Mouse (Mus musculus) lung, embryonic 14.5 days (tissue): ENCODE results near the gene Nicn1. TPM values are rescaled to one million over a fixed set of nuclear protein-coding genes. Genes with fewer than 3 reads are reported as not detected.

Source experiments
- ATAC-seq: fragments of 200-750 bp; cut with Nextera tagmentation; 2 replicates; pipeline ENCODE4 v1.8.0; 2017; ENCODE audit warnings: mild to moderate bottlenecking, moderate TSS enrichment, moderate library complexity; ENCODE audit not compliant: insufficient read depth
- DNase-seq: peaks from one replicate; pipeline ENCODE4 v3.0.0-alpha.2; 2015
- H3K27ac ChIP-seq: fragments of 300-500 bp; sonication (generic); 2 replicates; pipeline ENCODE4 v1.5.1; 2014; ENCODE audit warnings: low read depth, mild to moderate bottlenecking, moderate library complexity
- H3K27me3 ChIP-seq: fragments of 300-500 bp; sonication (generic); 2 replicates; pipeline ENCODE4 v1.6.1; 2014; ENCODE audit warnings: low read length, control low read depth; ENCODE audit not compliant: insufficient read depth
- H3K36me3 ChIP-seq: fragments of 300-500 bp; sonication (generic); 2 replicates; pipeline ENCODE4 v1.6.1; 2014; ENCODE audit warnings: control low read depth; ENCODE audit not compliant: insufficient read depth
- H3K4me1 ChIP-seq: fragments of 300-500 bp; sonication (generic); 2 replicates; pipeline ENCODE4 v1.6.1; 2014; ENCODE audit warnings: antibody characterized with exemption, control low read depth; ENCODE audit not compliant: insufficient read depth
- H3K4me2 ChIP-seq: fragments of 300-500 bp; sonication (generic); 2 replicates; pipeline ENCODE4 v1.6.1; 2014; ENCODE audit warnings: mild to moderate bottlenecking
- H3K4me3 ChIP-seq: fragments of 300-500 bp; sonication (generic); 2 replicates; pipeline ENCODE4 v1.5.1; 2014; ENCODE audit warnings: low read depth, low read length
- H3K9ac ChIP-seq: fragments of 300-500 bp; sonication (generic); 2 replicates; pipeline ENCODE4 v1.6.1; 2014
- H3K9me3 ChIP-seq: fragments of 300-500 bp; sonication (generic); 2 replicates; pipeline ENCODE4 v1.6.1; 2016; ENCODE audit warnings: low read depth, low read length, control low read depth
- CTCF ChIP-seq: IDR thresholded peaks from 2 replicates; pipeline ENCODE4 v1.5.1; 2016; ENCODE audit warnings: antibody characterized with exemption, low read depth
- WGBS: fragments of 180-500 bp; shearing (Covaris S2); extraction: QIAGEN DNeasy Blood & Tissue Kit; methylation state at CpG from one replicate; pipeline ENCODE4 v1.1.7; 2014; 5-methylcytosine and 5-hydroxymethylcytosine counted together
- polyA plus RNA-seq: library from polyadenylated mRNA; unstranded; fragments of >200 nt; fragmentation: Nextera tagmentation; extraction: Ambion mirVana; gene quantifications from 2 replicates; pipeline ENCODE4 v1.2.1, GENCODE M21; 2014

Nicn1 gene
- polyA plus RNA-seq, 1 experiment from 2014 or later, result 33.1 TPM

DNA sequence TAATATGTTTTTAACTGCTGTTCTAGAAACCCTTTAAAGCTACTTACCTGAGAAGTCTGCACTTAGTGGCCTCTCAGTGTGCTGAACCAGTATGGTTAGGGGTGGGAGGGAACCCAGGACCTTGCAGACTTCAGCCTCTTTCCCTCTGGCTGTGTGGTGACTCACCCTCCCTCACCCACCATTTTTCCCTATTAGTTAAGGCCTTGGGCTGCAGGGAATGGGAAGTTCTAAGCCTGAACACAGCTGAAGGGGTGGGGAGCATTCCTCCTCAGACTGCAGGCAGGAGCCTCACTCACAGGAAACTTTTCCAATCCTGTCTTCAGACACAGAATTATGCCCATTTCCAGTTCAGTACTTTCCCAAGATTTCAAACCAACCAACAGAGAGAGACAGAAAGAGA lies 51.6 kb downstream of the Nicn1 start:
- peak overlapping the region; percentile 65 for H3K27ac ChIP-seq
- H3K27me3 ChIP-seq, result no peaks in the 10 kb centered on the region
- ATAC-seq (no peak), DNase-seq (no peak)
- no peak for TF ChIP-seq CTCF
- peak overlapping the region; percentile 85; the same call in 1 of the 2 replicates for H3K4me2 ChIP-seq
- H3K9me3 ChIP-seq, result no peaks in the 10 kb centered on the region
- peaks cover 3% of the 10 kb centered on the region for H3K4me1 ChIP-seq
- no peak overlapping the region for H3K4me3 ChIP-seq
- H3K36me3 ChIP-seq, result peaks cover 14% of the 10 kb centered on the region
- peak overlapping the region; percentile 13; the same call in 1 of the 2 replicates for H3K9ac ChIP-seq

DNA sequence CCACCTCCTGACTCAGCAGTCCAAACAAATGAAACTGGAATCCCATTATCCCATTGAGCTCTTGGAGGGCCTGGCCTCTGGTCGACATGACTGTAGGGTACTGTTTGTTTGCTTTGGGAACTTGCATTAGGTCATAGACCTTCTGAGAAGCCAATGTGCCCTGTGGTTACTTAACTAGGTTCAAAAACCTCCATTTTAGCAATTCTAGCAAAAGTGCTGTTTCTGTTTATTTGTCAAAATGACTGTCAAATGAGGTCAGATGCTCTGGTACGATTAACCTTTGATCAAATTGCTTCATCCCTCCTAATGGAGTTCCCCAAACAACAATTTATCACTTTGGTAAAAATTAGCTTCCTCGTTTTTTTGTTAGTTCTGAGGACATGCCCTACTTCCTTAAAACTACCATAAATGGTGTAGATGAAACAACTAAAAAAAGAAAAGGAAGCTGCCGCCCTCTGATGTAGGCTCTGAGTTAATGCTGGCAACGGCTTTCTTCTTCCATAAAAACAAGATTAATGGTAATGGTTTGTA lies 52.1 kb downstream of the Nicn1 start:
- DNase-seq (peak; percentile 20), ATAC-seq (no peak)
- Histone ChIP-seq H3K4me1 (peaks cover 3% of the 10 kb centered on the region), H3K9me3 (no peaks in the 10 kb centered on the region), H3K27ac (peak overlapping the region; percentile 54; the same call in 1 of the 2 replicates), H3K36me3 (peaks cover 14% of the 10 kb centered on the region), H3K4me3 (no peak overlapping the region), H3K27me3 (no peaks in the 10 kb centered on the region), H3K9ac (no peak overlapping the region), H3K4me2 (0 out of 2 replicates have a peak overlapping the region, but pooled peaks have one; percentile 85)
- WGBS, result 23% methylated on average over 5 of the region's 5 CpGs
- TF ChIP-seq CTCF, result no peak

DNA sequence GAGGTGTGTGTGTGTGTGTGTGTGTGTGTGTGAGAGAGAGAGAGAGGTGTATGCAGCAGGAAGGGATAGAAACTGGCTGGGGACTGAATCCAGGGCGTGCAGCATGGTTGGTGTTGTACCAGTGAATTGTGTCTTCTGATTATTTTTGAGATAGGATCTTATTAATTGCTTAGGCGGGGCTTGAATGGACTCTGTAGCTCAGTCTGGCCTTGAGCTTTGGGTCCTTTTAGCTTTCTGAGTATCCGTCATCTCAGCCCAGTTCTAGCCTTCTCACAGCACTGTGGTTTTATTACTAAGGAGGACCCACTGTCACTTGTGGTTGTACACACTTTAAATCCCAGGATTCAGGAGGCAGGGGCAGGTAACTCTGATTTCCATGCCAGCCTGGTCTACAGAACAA lies 53.1 kb downstream of the Nicn1 start:
- H3K4me1 ChIP-seq, result peaks cover 3% of the 10 kb centered on the region
- H3K27me3 ChIP-seq, result no peaks in the 10 kb centered on the region
- DNase-seq (no peak), ATAC-seq (no peak)
- no peak overlapping the region for H3K9ac ChIP-seq
- 74% methylated on average over 3 of the region's 3 CpGs for WGBS
- no peak for TF ChIP-seq CTCF
- no peak overlapping the region for H3K4me2 ChIP-seq
- no peak overlapping the region for H3K4me3 ChIP-seq
- H3K36me3 ChIP-seq, result peaks cover 6% of the 10 kb centered on the region
- no peaks in the 10 kb centered on the region for H3K9me3 ChIP-seq
- H3K27ac ChIP-seq, result no peak overlapping the region

DNA sequence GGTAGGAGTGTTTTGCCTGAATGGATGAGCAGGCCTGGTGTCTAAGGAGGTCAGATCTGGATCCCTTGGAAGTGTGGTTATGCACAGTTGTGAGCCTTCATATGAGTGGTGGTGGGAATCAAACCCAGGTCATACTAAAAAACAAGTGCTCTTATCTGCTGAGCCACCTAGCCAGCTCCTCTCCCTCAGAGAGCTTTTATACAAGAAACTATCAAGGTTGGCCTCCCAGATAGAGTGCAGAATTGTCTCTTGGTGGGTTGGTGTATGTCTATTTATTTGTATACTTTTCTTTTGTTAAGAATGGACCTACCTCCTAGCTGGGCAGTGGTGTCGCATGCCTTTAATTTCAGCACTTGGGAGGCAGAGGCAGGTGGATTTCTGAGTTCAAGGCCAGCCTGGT lies 53.6 kb downstream of the Nicn1 start:
- peaks cover 5% of the 10 kb centered on the region; the same call in 1 of the 2 replicates for H3K36me3 ChIP-seq
- peaks cover 7% of the 10 kb centered on the region for H3K4me1 ChIP-seq
- H3K27ac ChIP-seq, result no peak overlapping the region
- no peak overlapping the region for H3K9ac ChIP-seq
- TF ChIP-seq CTCF, result no peak
- no peak overlapping the region for H3K4me2 ChIP-seq
- H3K27me3 ChIP-seq, result no peaks in the 10 kb centered on the region
- no peak overlapping the region for H3K4me3 ChIP-seq
- no peak for DNase-seq
- ATAC-seq, result no peak
- 77% methylated on average over 1 of the region's 1 CpGs for WGBS
- no peaks in the 10 kb centered on the region for H3K9me3 ChIP-seq

DNA sequence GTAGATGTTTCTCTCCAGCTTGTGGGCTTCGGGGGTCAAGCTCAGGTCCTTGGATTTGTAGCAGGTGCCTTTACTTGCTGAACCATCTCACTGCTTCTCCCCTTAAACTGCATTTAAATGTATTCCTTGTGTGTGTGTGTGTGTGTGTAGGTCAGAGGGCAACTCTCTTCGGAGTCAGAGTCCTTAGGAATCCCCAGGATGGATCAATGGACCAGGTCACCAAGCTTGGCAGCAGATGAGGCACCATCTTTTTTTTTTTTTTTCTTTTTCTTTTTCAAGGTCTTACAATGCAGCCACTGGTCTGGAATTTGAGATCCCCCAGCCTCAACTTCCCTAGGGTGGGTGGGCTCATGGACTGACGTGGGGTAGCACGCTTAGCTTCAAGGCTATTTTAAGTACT lies 54.2 kb downstream of the Nicn1 start:
- Histone ChIP-seq H3K27ac (no peak overlapping the region), H3K9me3 (no peaks in the 10 kb centered on the region), H3K27me3 (no peaks in the 10 kb centered on the region), H3K36me3 (peaks cover 5% of the 10 kb centered on the region; the same call in 1 of the 2 replicates), H3K4me1 (peaks cover 9% of the 10 kb centered on the region), H3K9ac (no peak overlapping the region), H3K4me3 (no peak overlapping the region), H3K4me2 (no peak overlapping the region)
- TF ChIP-seq CTCF, result no peak
- WGBS, result 87% methylated on average over 4 of the region's 4 CpGs
- ATAC-seq (no peak), DNase-seq (no peak)

Other genes with a start within 250 kb of the Nicn1 start
- 22.2 and 25.7 TPM in 2 replicates for gene Gmppb, start 241.2 kb upstream of the Nicn1 start, polyA plus RNA-seq
- gene Amigo3, start 237.3 kb upstream of the Nicn1 start, polyA plus RNA-seq, result 3.1 and 3.4 TPM in 2 replicates
- gene Mst1, start 210.0 kb upstream of the Nicn1 start, polyA plus RNA-seq, result 0.18 and 0.20 TPM in 2 replicates
- gene Rnf123, start 207.1 kb upstream of the Nicn1 start, polyA plus RNA-seq, result 27.9 and 30.9 TPM in 2 replicates
- 49.4 and 49.9 TPM in 2 replicates for gene Apeh, start 195.8 kb upstream of the Nicn1 start, polyA plus RNA-seq
- gene Bsn, start 100.0 kb upstream of the Nicn1 start, polyA plus RNA-seq, result 0.15 and 0.24 TPM in 2 replicates
- gene Dag1, start 26.5 kb upstream of the Nicn1 start, polyA plus RNA-seq, result 102 and 106 TPM in 2 replicates
- gene Amt, start 6.4 kb downstream of the Nicn1 start, polyA plus RNA-seq, result 20.9 and 21.3 TPM in 2 replicates
- 321 and 332 TPM in 2 replicates for gene Rhoa, start 15.7 kb downstream of the Nicn1 start, polyA plus RNA-seq
- gene Tcta, start 15.7 kb downstream of the Nicn1 start, polyA plus RNA-seq, result 20.1 and 24.9 TPM in 2 replicates
- 617 and 664 TPM in 2 replicates for gene Gpx1, start 48.5 kb downstream of the Nicn1 start, polyA plus RNA-seq
- gene Usp4, start 57.4 kb downstream of the Nicn1 start, polyA plus RNA-seq, result 110 and 113 TPM in 2 replicates
- 0.78 and 1.1 TPM in 2 replicates for gene 1700102P08Rik, start 102.4 kb downstream of the Nicn1 start, polyA plus RNA-seq
- gene Ccdc36, start 138.1 kb downstream of the Nicn1 start, polyA plus RNA-seq, result 3.0 and 4.1 TPM in 2 replicates
- gene BC048562, start 146.1 kb downstream of the Nicn1 start, polyA plus RNA-seq, result not detected in 2 replicates
- gene Ccdc71, start 170.1 kb downstream of the Nicn1 start, polyA plus RNA-seq, result 46.7 and 46.9 TPM in 2 replicates
- 46.4 and 46.7 TPM in 2 replicates for gene Klhdc8b, start 171.2 kb downstream of the Nicn1 start, polyA plus RNA-seq
- 47.9 and 48.6 TPM in 2 replicates for gene Lamb2, start 189.3 kb downstream of the Nicn1 start, polyA plus RNA-seq
- 56.9 and 63.3 TPM in 2 replicates for gene Usp19, start 200.2 kb downstream of the Nicn1 start, polyA plus RNA-seq
- 97.1 and 97.7 TPM in 2 replicates for gene Qars, start 217.3 kb downstream of the Nicn1 start, polyA plus RNA-seq
- 139 and 145 TPM in 2 replicates for gene Qrich1, start 226.4 kb downstream of the Nicn1 start, polyA plus RNA-seq